Mouse (Mus musculus) heart, adult 18-20 months (tissue): ENCODE measurements at regions not wholly inside any gene's neighbourhood (a gene's known extent, or its start where the extent isn't known, plus 50 kb on each side); places are given as distances from the start of the nearest gene placed in this dataset.

Experiments
- DNase-seq, 2 experiments: peaks; one replicate each; pipeline ENCODE4 v3.0.0; 2021 to 2022; ENCODE audit warnings: mixed read lengths in 1 of 2
- microRNA-seq, 2 experiments: library from miRNA; unstranded; fragments of <30 nt; microRNA quantifications; one replicate each; pipeline ENCODE4 v1.2.0; 2022

GRCm38 (mm10) chr5:83533901-83534300 lies 178.9 kb upstream of the Tecrl start:
- DNase-seq = no peak

GRCm38 (mm10) chr5:83518661-83519060 lies 163.7 kb upstream of the Tecrl start:
- DNase-seq = no peak

GRCm38 (mm10) chr5:83484135-83484534 lies 129.1 kb upstream of the Tecrl start:
- peak in 1 of 2 experiments; percentile 32 for DNase-seq

- DNase-seq = peak; percentile 17 to 49
These were observed 85.3 kb upstream of the Tecrl start for GRCm38 (mm10) chr5:83440259-83440658.

GRCm38 (mm10) chr5:83436510-83436909 lies 81.5 kb upstream of the Tecrl start:
- no peak for DNase-seq

GRCm38 (mm10) chr5:83421708-83422107 lies 66.7 kb upstream of the Tecrl start:
- no peak for DNase-seq

- no peak for DNase-seq
These were observed 55.2 kb upstream of the Tecrl start for GRCm38 (mm10) chr5:83410221-83410620.

GRCm38 (mm10) chr5:83405266-83405954 lies 50.4 kb upstream of the Tecrl start:
- no peak for DNase-seq

Small RNA genes in the stretch of these regions (microRNA-seq; reads per million reads assigned to microRNA genes)
- gene Gm44303 = 0 reads per million in 2 experiments
